Mouse (Mus musculus) ES-E14 (cell line): ENCODE data around the gene Spp2.

ENCODE experiments used
- CHD2 ChIP-seq: IDR thresholded peaks from 2 replicates; pipeline ENCODE4 v1.6.1; 2014; ENCODE audit warnings: mild to moderate bottlenecking, low read depth, low read length, inconsistent platforms
- HCFC1 ChIP-seq: IDR thresholded peaks from 2 replicates; pipeline ENCODE4 v1.6.1; 2012; ENCODE audit warnings: low read length, inconsistent platforms, borderline replicate concordance; ENCODE audit not compliant: insufficient read depth
- MAFK ChIP-seq: IDR thresholded peaks from 2 replicates; pipeline ENCODE4 v1.6.1; 2014; ENCODE audit warnings: mild to moderate bottlenecking, low read depth, low read length, inconsistent platforms; ENCODE audit not compliant: insufficient read depth
- ZC3H11A ChIP-seq: IDR thresholded peaks from 2 replicates; pipeline ENCODE4 v1.6.1; 2012; ENCODE audit warnings: low read depth, mild to moderate bottlenecking, inconsistent platforms, low read length, borderline replicate concordance

GRCm38 (mm10) chr1:88429413-88429812 lies 22.7 kb downstream of the Spp2 start:
- TF ChIP-seq MAFK (no peak), HCFC1 (no peak), CHD2 (no peak), ZC3H11A (no peak)
